Mouse (Mus musculus): ENCODE measurements at regions not wholly inside any gene's neighbourhood (a gene's known extent, or its start where the extent isn't known, plus 50 kb on each side); places are given as distances from the start of the nearest gene placed in this dataset.

DNA sequence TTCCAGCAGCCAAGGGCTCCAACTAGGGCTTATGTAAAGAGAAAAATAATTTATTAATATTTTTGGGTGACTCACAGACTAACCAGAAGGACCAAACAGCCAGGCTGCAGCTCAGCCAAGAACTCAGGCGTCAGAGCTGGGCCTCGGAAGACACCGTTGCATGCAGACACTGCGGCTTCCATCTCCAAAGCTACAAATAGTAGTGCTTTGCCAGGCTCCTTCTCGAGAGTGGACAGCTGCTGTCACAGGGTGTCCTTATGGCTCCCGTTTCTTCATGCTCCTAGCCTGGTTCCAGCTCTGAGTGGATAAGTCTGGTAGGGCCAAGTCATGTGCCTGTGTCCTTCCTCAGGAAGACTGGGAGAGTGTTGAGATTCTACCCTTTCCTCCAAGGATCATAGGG lies 190.8 kb upstream of the Creb1 start:
- TF ChIP-seq POLR2A (IDR thresholded peaks at IDR 0.05; ENCODE audit: borderline replicate concordance, extremely low read depth, insufficient read depth, insufficient read length, poor library complexity, severe bottlenecking) (no peak), CTCF (IDR thresholded peaks at IDR 0.05; ENCODE audit: borderline replicate concordance, extremely low read depth, insufficient read depth, insufficient read length) (no peak)
- no peak for DNase-seq (ENCODE audit: low read depth)

DNA sequence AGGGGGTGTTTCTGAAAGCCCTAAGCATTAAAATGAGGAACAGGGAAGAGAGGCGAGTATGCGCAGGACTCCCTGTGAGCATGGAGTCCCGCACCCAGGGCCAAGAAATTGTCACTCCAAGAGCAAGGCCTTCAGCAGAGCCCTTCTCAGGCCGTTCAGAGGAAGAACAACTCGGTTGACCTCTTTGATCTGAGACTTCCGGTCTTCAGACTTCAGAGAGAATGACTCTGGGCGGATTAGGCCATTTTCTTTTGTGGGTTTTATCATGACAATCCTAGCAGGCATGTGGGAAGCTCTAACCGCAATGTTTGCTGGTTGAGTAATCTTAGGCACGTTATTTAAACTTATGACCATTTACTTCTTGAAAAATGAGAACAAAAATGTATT lies 193.9 kb upstream of the Creb1 start:
- DNase-seq (ENCODE audit: low read depth) = peak; percentile 28
- no peak for TF ChIP-seq POLR2A (IDR thresholded peaks at IDR 0.05; ENCODE audit: borderline replicate concordance, extremely low read depth, insufficient read depth, insufficient read length, poor library complexity, severe bottlenecking)
- TF ChIP-seq CTCF (IDR thresholded peaks at IDR 0.05; ENCODE audit: borderline replicate concordance, extremely low read depth, insufficient read depth, insufficient read length) = no peak

DNA sequence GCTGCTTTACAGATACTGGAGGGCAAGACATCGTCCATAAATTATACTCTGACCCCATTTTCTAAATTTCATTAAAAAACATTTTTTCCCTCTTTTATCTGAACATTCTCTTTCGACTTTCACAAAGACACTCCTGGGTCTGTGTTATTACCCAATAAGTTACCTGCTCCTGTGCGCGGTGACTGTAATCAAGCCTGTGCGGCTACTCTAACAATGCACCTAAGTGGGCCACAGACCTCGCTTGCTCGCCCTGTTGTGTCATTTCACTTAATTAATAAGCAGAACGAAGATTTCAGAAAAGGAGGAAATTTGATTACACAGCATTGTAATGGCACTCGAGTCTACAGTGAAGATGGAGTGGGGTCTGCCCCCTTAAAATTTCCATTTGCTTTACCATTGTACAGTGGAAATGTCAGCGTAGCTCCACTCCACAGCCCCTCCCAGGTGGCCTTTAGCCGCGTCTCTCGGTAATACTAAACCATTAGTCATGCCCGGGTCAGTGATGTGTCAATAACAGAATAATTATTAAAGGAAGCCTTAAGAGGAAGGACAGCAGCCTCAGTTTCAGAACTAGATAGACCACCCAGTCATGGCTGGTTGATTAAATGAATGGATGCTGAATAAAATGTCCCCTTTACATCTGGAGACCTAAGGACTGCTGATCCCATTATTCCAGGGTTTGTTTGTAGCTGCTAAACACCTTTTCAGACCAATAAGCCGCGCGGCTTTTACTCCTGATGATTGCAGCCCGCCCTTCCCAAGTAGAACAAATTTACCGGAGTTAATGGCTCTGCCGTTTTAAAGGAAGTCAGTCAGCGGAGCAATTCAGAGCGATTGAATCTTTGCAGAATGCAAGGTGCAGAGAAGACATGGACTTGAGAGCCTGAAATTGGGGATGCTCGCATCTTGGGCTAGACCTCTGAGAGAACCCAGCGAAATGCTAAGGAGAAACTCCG lies 194.5 kb upstream of the Creb1 start:
- DNase-seq (ENCODE audit: low read depth) = peak; percentile 68
- TF ChIP-seq POLR2A (IDR thresholded peaks at IDR 0.05; ENCODE audit: borderline replicate concordance, extremely low read depth, insufficient read depth, insufficient read length, poor library complexity, severe bottlenecking) = no peak
- no peak for TF ChIP-seq CTCF (IDR thresholded peaks at IDR 0.05; ENCODE audit: borderline replicate concordance, extremely low read depth, insufficient read depth, insufficient read length)

DNA sequence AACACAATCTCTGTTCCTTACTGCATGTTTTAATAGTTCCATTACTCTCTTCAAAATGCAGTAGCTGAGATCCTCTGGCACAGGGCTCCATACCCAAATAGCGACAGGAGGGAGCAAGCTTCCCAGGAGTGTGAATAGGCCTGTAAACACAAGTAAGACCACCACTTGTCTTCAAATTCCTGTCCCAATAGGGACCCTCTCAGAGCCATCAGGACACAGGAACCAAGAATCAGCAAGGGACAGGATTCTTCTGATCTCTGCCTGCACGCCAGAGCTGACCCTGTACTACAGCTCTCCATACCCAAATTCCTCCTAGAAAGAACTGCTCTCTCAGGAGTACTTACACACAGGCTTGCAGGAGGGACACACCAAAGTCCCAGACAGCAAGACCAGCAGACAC lies 200.9 kb upstream of the Creb1 start:
- no peak for DNase-seq (ENCODE audit: low read depth)
- TF ChIP-seq POLR2A (IDR thresholded peaks at IDR 0.05; ENCODE audit: borderline replicate concordance, extremely low read depth, insufficient read depth, insufficient read length, poor library complexity, severe bottlenecking) (no peak), CTCF (IDR thresholded peaks at IDR 0.05; ENCODE audit: borderline replicate concordance, extremely low read depth, insufficient read depth, insufficient read length) (no peak)

DNA sequence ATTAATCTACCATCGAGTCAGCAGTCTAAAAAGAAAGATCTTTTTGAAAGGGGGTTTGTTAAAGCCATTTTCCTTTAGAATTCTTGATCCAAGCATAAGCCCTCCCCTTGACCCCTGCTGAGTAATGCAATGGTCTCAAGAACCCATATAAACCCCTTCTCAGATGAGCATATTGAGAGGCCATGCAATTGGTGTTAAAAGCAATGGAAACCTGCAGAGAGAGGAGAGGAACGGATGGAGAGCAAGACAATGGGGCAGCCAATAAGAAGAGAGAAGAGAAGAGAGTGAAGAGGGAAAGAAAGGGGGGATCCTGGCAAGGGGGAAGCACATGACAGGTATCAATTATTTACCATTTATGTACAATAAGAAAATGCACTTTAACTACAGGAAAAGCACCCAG lies 201.7 kb upstream of the Creb1 start:
- TF ChIP-seq POLR2A (IDR thresholded peaks at IDR 0.05; ENCODE audit: borderline replicate concordance, extremely low read depth, insufficient read depth, insufficient read length, poor library complexity, severe bottlenecking) (no peak), CTCF (IDR thresholded peaks at IDR 0.05; ENCODE audit: borderline replicate concordance, extremely low read depth, insufficient read depth, insufficient read length) (no peak)
- DNase-seq (ENCODE audit: low read depth) = peak; percentile 74

DNA sequence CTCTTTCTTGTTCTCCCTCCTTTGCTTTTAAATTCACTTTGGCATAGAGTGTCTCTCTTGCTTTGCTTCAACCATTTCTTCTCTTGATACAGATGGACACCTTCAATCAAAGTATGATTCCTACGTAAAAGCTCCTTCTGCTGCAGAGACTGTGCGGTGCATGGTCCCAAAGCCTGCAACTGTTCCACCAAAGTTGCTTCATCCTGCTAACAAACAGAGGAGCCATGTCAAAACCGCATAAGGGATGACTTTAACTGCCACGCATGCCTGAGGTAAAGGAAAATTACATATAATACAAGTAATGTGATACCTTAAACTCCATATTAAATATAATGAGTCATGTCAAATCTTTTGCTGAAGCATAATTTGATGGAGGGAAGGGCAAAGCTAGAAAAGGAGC lies 200.1 kb upstream of the Klf7 start:
- no peak for DNase-seq (ENCODE audit: low read depth)
- TF ChIP-seq CTCF (IDR thresholded peaks at IDR 0.05; ENCODE audit: borderline replicate concordance, extremely low read depth, insufficient read depth, insufficient read length) (no peak), POLR2A (IDR thresholded peaks at IDR 0.05; ENCODE audit: borderline replicate concordance, extremely low read depth, insufficient read depth, insufficient read length, poor library complexity, severe bottlenecking) (no peak)

DNA sequence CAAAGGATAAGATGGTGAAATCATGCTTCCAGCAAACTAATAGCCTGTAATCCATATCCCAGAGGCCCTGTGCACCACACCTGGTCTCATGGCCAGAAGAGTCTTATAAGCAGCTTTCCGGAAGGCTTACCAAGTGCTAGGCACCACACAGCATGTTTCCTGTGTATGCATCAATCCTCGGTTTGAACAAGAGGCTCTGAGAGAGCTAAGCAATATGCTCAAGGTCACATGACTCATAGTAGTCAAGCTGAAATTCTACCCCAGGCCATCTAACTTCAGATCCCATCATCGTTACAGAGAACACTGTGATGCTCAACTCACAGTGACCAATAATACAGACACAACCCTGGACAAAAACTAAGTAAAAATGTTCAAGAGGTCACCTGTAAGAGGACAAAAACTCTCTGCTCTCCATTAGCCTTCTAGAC lies 197.1 kb upstream of the Klf7 start:
- no peak for DNase-seq (ENCODE audit: low read depth)
- no peak for TF ChIP-seq CTCF (IDR thresholded peaks at IDR 0.05; ENCODE audit: borderline replicate concordance, extremely low read depth, insufficient read depth, insufficient read length)
- no peak for TF ChIP-seq POLR2A (IDR thresholded peaks at IDR 0.05; ENCODE audit: borderline replicate concordance, extremely low read depth, insufficient read depth, insufficient read length, poor library complexity, severe bottlenecking)

DNA sequence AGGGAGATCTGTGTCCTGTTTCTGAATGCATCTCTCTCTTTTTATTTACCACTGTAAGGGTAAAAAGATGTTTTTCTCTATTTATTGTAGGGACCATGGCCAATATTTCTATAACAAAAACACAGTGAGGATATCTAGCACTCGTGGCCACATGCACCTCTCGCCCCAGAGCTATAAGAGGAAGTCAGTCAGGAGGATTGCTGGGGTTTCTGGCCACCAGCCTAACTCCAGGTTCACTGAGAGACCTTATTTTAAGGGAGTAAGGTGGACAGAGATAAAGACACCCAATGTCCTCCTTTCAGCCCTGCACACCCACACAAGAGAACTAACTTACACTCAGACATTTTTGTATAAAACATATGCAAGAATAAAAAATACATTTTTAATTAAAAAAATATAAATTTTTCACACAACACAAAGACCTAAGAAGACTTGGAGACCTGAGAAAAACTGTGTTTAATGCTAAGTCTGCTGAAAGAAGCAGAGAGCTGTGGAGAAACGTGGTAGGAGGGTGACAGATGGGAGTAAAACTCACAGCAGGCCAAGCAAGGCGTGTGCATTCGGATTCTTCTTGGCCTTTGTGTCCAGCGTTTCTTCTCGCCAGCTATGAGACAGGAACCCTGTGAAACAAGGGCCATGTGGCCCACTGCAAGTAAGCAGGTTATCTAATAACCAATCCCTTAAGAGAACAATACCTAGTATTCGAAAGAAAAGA lies 196.5 kb upstream of the Klf7 start:
- no peak for DNase-seq (ENCODE audit: low read depth)
- TF ChIP-seq CTCF (IDR thresholded peaks at IDR 0.05; ENCODE audit: borderline replicate concordance, extremely low read depth, insufficient read depth, insufficient read length) (no peak), POLR2A (IDR thresholded peaks at IDR 0.05; ENCODE audit: borderline replicate concordance, extremely low read depth, insufficient read depth, insufficient read length, poor library complexity, severe bottlenecking) (no peak)

DNA sequence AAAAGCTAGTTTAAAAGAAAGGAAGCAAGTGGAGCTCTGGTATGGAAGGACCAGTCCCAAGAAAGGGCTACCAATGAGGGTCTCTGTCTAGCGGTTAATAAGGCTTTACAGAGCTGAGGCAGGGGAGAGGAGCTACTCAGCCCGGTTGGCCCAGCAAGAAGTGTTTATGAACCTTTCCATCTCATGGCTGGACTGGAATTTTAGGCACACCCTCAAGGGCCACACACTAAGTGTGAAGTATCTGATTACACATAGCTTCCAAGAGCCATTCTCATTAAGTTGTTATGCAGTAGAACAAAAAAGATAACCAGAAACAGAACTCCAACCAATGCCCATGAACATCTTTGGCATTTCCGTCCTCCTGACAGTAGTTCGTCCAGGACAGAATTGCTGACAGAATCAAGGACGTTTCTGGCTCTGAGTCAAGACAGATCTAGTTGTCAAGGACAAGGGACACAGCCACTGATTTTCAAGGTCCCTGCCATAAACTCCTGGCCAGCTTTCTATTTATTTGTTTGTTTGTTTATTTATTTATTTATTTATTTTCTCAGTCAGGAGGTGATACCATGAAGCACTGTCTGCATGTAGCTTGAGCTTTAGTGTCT lies 195.1 kb upstream of the Klf7 start:
- no peak for DNase-seq (ENCODE audit: low read depth)
- TF ChIP-seq CTCF (IDR thresholded peaks at IDR 0.05; ENCODE audit: borderline replicate concordance, extremely low read depth, insufficient read depth, insufficient read length) = no peak
- no peak for TF ChIP-seq POLR2A (IDR thresholded peaks at IDR 0.05; ENCODE audit: borderline replicate concordance, extremely low read depth, insufficient read depth, insufficient read length, poor library complexity, severe bottlenecking)

DNA sequence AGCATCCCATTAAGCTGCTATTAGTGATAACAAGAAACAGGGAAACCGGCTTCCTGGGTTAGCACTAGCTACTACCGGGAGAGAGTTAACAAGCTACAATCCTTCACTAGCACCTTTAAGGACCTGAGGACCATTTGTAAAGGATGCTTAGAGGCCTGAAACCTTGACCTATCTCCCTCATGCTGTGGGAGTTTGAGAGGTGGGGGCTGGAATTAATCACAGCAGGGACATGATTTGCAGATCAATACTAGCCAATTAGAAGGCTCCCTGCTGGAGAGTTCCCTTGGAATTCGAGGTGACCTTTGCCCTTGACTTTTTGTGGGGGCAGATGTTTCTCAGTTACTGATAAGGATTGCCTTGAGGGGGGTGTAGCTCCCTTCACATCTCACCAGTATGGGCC lies 189.3 kb upstream of the Klf7 start:
- DNase-seq (ENCODE audit: low read depth) = no peak
- TF ChIP-seq CTCF (IDR thresholded peaks at IDR 0.05; ENCODE audit: borderline replicate concordance, extremely low read depth, insufficient read depth, insufficient read length) = no peak
- no peak for TF ChIP-seq POLR2A (IDR thresholded peaks at IDR 0.05; ENCODE audit: borderline replicate concordance, extremely low read depth, insufficient read depth, insufficient read length, poor library complexity, severe bottlenecking)

DNA sequence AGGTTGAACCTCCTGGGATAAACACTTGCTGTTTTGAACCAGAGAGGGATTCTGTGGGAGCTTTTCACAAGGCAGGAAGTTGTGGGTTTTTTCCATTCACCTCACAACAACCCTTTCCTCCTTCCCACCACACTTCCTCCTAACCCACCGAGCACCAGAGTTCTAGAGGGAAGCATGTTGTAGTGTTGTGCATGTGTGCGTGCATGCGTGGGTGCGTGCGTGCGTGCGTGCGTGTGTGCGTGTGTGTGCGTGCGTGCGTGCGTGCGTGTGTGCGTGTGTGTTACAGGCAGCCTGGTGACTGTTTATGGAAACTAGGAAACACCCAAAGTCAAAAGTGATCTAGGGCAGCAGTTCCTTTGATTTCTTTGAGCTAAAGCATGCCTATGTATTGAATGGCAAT lies 186.5 kb upstream of the Klf7 start:
- no peak for DNase-seq (ENCODE audit: low read depth)
- no peak for TF ChIP-seq CTCF (IDR thresholded peaks at IDR 0.05; ENCODE audit: borderline replicate concordance, extremely low read depth, insufficient read depth, insufficient read length)
- no peak for TF ChIP-seq POLR2A (IDR thresholded peaks at IDR 0.05; ENCODE audit: borderline replicate concordance, extremely low read depth, insufficient read depth, insufficient read length, poor library complexity, severe bottlenecking)
